Mouse (Mus musculus) gastrocnemius, adult 8-10 months (tissue): ENCODE data around the gene Epsti1. TPM values are rescaled to one million over a fixed set of nuclear protein-coding genes. Genes with fewer than 3 reads are reported as not detected.
"Not testable (repeated sequence)": the region's sequence is repeated elsewhere in the genome, so short reads cannot be mapped to it uniquely, and the experiment has no call there.

Experiments used
- DNase-seq, 2 experiments: peaks; one replicate each; pipeline ENCODE4 v3.0.0; 2022; ENCODE audit warnings: low spot score in 2 of 2
- total RNA-seq, 4 experiments: library from RNA; stranded (reverse); gene quantifications; 2 replicates each; pipeline ENCODE4 v1.2.4; 2022

Epsti1 gene
- total RNA-seq, result under 1 TPM in 2 of 4 experiments, not detected in 2; 0.17 to 0.24 TPM

DNA sequence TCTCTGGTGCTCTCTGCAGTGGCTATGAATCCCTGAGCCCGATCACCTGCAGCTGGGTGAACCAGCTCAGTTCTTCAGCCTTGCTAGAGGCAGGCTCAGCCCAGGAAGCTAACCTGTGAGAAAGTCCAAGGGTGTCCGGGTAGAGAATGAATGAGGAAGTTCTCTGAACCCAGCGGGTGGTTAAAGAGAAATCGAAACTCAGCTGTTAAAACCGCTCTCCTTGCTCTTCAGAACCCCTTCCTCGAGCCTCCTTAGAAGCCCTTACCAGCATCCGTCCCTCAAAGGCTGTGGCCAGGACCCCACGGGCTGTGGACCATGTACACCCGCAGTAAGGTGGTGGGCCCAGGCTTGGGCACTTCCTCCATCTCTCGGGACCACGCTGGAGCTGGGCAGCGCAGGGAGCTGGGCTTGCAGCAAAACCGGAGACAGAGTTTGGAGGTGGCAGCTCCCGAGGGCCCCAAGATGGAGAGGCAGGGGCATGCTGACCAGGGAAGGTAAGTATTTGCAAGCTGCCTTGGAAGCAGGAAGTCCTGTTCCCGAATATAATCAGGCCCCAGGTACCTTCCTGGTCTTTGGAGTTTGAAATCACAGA, at the start of gene Epsti1:
Gene Epsti1, plus strand, starts transcription at position 69 of the 592 bp plus-strand sequence.
- no peak for DNase-seq

DNA sequence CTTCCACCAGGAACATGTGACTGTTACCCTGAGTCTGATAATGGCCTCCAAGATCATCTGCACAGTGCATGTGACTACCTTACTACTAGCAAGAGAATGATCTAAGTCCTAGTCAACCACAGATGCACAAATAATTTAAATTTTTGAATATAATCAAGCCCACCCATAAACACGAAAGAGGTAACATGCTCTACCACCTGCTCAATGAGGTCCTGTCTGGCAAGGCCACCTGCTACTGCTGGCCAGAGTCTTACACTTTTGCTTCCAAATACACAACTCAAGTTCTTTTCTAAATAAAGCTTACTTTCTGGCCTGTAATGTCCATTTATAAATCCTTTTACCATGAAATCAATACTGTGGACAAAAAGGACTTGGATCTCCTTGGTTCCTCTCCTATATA, 44.1 kb upstream of the Epsti1 start:
- DNase-seq, result no peak

DNA sequence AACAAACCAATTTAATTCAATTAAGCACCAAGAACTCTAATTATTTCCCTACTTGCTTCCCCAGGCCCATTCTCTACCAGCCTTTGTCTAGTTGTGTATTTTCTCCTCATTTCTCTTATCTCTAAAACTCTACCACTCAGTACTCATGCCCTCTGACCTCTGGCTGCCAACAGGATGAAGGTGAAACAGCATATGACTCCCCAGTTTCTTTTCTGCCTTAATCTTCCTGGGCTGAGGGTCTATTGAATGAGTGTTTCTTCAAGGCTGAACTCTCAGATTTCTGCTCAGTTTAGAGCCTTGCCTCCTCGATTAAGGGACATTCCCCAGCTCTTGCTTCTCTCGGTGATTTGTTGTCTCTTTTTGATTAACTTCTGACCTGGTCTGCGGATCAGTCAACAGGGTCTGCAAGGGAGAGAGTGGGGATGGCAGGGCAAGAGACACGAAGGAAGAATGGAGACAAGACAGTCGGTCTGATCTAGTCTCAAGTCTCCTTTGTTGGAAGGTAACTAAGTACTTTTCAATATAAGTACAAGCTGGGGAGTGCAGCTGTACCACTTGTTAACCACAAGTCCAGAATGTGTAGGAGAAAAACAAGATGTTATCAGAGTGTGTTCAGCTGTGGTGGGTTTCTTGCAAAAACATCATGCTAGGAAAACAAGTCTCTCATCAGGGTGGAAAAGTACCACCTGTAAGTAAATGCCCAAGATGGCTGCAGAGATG, 43.0 kb upstream of the Epsti1 start:
- DNase-seq, result no peak

DNA sequence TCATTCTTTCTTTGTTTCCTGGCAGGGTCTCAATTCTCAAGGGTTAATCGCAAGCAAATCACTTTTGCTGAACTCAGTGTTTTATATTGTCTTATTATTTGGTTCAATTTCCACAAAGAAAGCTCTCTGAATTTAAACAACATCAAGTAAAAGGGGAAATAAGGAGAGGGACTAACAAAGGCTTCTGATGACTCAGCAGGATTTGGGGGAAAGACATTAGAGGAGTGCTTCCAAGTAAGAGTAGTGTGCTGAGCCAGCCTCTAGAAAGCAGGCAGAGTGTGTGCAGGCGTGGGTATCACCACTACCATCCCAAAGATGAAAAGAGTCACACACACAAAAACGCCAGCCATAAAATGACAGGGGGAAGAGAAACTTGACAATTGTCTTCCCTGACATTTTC, 40.0 kb upstream of the Epsti1 start:
- DNase-seq, result no peak

DNA sequence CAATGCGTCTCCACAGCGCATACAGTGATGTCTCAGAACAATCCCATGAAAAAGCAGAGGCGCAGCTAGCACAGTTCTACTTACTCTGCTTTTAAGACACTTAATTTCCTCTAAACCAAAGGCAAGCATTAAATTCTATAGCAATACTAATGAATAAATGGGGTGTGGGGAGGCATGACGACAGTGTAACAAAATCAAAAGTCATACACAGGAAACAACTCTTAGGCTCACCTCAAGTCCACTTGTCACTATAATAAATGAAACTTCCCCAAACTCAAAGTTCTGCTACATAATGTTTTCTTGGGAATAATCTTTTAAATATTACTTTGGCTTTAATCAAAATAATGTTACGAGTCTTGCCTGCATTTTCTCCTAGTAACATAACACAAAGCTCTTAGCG, 39.5 kb upstream of the Epsti1 start:
- no peak for DNase-seq

DNA sequence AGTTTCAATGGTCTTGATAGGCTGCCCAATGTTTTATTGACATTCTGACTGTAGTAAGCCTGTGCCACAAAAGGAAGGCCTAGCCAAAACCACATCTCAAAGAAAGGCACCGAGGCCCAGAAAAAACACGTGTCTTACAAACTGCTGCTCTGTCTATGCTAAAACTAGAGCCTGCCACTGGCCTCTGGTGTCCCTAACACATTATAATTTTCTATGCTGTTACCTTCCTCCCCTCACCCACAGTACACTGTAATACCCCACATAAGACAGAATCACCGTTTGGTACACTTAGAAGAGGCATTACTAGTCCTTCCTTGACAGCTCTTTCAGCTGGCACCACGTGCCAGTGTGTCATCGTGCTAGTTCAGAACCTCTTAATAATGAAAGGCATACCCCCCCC, 36.4 kb upstream of the Epsti1 start:
- DNase-seq, result no peak

DNA sequence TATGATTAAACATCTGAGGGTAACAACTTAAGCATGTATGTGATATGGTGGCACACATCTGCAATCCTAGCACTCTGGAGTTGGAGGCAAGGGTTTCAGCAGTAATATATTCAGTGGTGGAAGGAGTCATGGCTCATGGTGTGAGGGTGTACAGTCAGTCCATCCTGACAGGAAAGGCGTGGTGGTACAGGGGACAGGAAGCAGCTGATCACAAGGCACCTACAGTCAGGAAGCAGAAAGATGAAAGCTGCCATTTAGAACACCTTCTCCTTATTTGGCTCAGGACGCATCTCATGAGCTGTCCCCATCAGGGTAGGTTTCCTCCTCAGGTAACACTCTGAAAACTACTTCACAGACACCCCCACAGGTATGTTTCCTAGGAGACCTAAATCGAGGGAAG, 33.1 kb upstream of the Epsti1 start:
- no peak for DNase-seq

DNA sequence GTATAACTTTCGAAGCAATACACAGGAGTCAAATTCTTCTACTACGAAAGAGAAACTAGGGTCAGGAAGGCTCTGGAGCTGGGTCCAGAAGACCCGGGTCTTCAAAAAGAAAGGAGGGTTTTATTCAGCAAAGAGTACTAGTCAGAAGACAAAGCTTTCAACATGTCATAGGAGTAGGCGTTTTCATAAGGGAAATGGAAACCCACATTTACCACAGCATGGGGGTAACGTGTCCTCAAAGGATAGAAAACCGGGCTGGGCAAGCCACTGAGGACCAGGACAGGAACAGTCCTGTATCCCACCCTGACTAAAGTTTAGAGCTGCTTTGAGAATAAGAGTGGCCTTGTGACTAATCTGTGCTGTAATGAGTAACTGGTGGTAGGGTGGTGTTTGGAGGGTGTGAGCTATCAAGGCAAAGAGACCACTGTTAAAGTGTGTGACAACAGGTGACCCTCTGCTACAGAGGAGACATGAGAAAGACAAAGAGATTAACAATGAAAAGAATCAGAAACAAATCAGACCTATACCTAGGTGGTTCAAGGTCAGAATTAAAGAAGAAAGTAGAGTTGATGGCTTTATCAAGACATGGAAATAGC, 32.6 kb upstream of the Epsti1 start:
- no peak for DNase-seq

DNA sequence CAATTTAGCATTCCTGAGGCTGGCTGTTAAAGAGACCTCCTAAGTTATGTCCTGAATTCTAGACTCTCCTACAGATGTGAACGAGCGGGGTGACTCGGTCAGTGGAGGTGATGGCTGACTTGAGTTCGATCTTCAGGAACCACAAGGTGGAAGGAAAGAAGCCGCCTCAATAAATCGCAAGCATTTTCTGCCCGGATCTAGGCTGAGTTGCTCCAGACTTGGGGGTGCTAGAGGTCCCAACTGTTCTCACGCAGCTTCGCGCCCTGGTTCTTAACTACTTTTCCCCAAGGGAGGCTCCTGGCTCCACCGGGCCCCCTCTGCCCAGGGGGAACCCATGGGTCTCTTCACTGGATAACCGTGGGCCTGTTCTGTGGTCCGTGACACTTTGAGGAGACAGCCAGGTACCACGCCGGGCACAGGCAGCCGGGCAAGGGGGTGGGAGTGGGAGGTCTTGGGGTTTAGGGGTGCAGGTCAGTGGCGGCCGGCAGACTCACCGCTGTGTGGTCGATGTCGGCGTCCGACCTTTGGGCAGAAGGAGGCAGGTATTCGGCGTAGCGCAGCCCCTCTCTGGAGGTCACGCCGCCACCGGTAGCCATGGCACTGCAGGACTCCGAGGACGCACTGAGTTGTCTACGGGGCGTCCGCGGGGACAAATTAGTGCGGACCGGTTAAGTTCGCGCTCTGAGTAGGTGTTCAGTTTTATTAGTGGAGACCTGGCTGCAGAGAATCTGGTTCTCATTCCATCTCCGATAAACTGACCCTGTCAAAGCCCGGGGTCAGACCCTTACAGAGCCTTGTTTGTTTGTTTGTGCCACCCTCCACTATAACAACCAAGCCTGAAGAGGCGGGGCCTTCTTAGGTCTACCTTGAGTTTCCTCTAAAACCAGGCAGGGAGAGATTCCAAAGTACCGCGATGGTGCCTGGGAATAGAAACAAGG, 29.5 kb upstream of the Epsti1 start, which contains the start of gene Dnajc15:
Gene Dnajc15, minus strand, starts transcription at position 822 of the 938 bp plus-strand sequence.
- DNase-seq, result peak; percentile 73 to 79

DNA sequence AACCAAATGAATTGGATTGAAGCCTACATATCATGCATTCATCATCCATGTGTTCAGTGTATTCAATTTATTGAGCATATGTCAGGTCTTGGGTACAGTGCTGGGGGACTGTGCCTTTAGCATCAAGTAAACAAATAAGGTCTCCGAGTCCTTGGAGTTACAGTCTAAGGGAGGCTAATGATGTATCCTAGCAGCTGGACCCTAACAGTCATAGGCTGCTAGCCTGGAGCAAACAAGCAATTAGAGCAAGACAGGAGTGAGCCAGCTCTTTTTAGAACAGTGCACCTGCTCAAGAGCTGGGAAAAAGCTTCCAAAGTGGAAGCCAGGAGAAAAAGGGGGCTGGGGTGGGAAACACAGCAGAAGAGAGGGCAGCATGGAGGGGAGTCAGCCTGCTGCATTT, 27.8 kb upstream of the Epsti1 start:
- no peak for DNase-seq

DNA sequence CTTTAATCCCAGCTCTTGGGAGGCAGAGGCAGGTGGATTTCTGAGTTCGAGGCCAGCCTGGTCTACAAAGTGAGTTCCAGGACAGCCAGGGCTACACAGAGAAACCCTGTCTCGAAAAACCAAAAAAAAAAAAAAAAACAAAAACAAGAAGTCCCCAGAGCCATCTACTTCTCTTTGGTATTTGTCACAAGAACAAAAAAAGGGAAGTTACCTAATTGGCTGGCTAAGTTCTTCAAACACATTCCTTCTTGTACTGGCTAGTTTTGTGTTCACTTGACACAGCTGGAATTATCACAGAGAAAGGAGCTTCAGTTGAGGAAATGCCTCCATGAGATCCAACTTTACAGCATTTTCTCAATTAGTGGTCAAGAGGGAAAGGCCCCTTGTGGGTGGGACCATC, 26.2 kb upstream of the Epsti1 start:
- not testable (repeated sequence) for DNase-seq

DNA sequence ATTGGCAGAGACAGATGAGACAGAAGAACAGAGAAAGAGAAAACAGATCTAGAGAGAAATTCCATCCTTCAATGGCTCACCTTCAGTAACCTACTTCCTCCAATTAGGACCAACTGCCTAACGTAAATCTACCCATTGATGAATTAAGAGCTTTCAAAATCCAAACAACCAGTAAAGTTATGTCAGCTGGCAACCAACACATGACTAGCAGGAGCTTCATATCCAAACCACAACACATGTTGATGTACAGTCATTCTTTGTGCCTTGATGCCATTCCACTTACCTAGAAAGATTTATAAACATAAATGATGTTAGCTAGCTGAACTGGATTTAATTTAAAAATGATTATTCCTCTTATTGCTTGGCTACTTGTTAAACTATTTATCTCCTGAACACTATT, 22.0 kb upstream of the Epsti1 start:
- no peak for DNase-seq

DNA sequence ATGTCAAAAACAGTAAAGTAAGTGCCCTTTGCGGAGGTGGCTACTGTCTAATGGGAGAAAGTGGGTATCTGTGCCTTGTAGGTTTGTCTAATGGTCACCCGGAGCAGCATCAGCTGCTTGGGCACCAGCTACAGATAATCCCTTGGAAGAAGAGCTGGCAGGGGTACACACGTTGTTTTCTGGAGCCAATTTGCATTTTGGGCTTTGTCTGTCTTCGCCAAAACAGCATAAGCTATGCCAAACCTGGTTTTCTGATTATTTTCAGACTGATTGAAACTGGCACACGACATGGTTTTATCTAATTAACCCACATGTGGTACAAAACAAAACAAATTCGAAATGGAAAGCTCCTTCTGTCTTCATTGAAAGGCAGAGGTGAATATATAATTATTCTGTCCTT, 21.4 kb upstream of the Epsti1 start:
- no peak for DNase-seq

DNA sequence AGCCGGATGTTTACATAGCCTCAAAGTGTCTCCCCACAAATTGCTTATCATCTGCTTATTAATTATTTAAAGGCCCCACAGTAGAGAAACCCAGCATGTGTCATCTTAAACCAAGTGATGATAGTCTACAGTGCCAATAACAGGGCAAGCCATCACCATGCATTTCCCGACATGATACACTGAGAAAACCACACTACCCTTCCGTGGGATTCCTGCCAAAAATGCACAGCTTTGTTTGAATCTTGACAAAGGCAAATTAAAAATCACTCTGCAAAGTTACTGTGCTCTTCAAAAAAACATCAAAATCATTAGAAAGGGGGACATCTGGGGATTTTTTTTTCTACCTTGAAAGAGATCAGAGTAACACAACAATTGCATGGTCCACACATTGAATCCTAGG, 17.7 kb upstream of the Epsti1 start:
- DNase-seq, result no peak

DNA sequence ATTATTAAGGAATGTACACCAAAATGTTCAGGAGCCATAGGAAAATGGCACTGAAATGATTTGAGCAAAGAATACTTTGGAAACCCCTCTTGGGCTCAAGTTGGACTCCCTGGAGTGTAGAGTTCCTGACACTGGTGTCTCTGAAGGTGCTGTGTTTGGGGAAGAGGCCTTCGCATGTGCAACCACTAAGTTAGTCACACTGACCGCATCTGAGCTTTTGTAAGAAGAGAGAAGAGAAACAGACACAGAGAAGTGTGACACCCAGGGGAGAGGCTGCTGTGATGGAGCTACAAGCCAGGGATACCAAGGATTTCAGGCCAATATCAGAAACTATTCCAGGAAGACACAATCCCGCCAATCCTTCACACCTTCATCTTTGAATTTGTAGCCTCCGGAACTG, 17.1 kb upstream of the Epsti1 start:
- no peak for DNase-seq

DNA sequence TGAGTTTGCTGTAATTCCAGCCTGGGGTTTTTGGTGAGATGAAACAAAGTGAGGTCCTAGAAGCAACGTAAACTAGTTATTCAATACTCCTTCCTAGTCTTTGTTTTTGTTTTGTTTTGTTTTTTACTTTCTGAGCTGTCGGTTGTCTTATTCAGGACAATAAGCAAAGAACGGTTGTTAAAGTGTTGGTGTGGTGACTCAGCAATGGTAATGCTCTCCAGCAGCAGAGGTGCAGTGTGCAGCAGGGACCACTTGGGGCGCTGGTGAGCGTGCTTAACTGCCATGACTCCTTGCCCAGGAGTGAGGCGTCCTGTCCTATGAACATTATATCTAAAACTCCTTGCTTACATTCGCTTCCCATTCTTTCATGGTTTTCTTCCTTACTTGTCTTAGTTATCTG, 14.1 kb upstream of the Epsti1 start:
- DNase-seq, result no peak

DNA sequence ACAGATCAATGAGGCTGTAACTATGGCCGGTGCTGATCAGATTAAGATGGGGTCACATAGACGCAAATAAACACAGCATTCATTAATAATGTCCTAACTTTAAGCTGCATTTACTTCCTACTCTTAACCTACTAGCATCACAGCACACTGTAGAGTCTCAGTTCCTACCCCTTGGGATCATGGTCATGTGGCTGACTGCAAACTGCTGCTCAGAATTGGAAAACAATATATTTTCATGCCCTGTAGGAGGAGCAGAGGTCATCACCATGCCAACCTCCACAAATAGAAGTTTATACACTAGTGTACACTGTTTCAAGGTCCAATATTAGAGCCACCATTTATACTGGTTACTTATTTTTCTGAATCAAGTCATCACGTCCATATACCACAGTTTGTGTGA, 8.1 kb upstream of the Epsti1 start:
- no peak for DNase-seq

DNA sequence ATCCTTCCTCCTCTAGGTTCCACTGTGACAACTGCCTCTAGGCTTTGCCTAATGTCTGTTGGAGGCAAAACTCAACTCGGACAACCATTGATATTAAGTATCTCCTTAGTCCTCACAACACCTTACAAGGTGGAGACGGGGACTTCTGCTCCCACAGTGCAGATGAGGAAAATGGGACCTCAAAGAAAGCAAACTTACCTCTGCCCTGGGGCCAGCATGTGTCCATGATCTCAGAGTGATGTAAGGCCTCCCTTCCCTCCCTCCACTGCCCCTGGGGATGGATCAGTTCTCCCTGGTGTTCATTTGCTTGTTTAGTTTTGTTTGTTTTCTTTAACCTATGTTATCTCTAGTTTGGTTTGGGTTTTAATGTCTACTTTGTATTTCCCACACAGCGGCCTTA, 1.5 kb upstream of the Epsti1 start:
- no peak for DNase-seq

DNA sequence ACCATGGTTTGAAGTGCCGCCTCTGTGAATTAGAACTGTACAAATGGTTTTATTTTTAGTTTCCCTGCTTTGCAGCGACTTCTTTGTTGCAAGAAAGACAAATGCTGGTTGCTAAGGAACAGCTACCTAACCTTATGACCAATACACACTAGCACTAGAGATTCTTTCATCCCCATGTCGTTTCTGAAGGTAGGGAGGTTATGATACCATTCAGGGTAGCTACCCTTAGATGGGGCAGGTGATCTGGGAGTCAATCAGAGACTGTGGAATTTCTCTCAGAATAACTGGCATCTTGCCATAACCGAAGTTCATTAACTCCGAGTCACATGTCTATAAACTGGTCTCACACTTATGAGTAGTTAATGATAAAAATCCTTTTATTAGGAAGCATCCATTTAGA, 1.4 kb downstream of the Epsti1 start:
- no peak for DNase-seq

DNA sequence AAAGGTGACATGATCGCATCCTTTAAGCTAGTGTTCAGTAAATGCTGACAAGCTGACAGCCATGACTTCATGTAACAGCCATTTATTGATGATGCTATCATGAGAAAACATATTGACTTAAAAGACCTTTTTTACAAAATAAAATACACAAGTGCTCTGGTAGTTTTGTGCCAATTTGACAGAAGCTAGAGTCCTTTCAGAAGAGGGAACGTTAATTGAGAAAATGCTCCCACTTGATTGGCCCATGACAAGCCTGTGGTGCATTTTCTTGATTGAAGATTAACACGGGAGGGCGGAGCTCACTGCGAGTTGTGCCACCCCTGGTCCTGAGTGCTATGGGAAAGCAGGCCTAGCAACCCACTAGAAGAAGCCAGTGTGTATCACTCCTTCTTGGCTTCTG, 2.5 kb downstream of the Epsti1 start:
- no peak for DNase-seq

DNA sequence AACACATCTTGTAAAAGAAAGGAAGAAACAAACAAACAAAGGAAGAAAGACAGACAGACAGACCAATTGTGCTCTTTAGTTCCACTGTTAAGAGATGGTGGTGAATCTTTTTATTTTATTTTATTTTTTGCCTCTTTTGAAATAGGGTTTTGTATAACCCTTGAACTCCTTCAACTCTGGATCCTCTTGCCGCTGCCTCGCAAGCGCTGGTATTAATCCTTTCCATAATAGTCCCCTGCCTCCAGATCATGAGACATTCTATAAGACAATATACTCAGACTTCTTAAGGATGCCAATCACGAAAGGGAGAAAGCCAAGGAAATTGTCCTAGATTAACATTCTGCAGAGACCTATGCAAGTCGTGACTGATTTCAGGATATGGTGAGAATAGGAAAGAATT, 11.7 kb downstream of the Epsti1 start:
- no peak for DNase-seq

DNA sequence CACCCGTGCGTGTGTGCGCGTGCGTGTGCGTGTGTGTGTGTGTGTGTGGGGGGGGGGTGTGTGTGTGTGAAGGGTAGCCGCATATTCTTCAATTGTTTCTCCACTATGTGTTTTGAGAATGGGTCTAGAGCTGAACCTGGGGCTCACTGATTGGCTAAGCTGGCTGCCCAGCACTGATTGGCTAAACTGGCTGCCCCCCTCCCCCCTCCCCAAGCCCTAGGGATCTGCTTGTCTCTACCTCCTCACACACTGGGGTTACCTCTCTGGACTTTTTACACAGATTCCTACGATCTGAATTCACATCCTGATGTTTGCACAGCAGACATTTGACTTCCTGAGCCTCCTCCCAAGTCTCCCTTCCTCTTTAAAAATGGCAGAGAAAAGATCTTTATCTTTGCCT, 17.6 kb downstream of the Epsti1 start:
- no peak for DNase-seq
